Mouse (Mus musculus): ENCODE measurements around the gene Mical3.
A peak's percentile ranks its signal among the peaks of the same experiment; 100 is the strongest.
"Not testable (repeated sequence)": the region's sequence is repeated elsewhere in the genome, so short reads cannot be mapped to it uniquely, and the experiment has no call there.

Mical3 gene

GRCm38 (mm10) chr6:120932597-120932996 is 198.2 kb downstream of the Mical3 start:
- DNase-seq (ENCODE audit: low read depth, low spot score) = no peak

GRCm38 (mm10) chr6:120930450-120931306 is 200.1 kb downstream of the Mical3 start:
- no peak for DNase-seq (ENCODE audit: low read depth, low spot score)

- no peak for DNase-seq (ENCODE audit: low read depth, low spot score)
Observed at GRCm38 (mm10) chr6:120929421-120929820, 201.4 kb downstream of the Mical3 start.

GRCm38 (mm10) chr6:120927765-120928164 is 203.0 kb downstream of the Mical3 start:
- no peak for DNase-seq (ENCODE audit: low read depth, low spot score)

- DNase-seq (ENCODE audit: low read depth, low spot score) = no peak
Observed at GRCm38 (mm10) chr6:120926880-120927279, 203.9 kb downstream of the Mical3 start.

GRCm38 (mm10) chr6:120924791-120925321 is 205.9 kb downstream of the Mical3 start:
- not testable (repeated sequence) for DNase-seq (ENCODE audit: low read depth, low spot score)

- no peak for DNase-seq (ENCODE audit: low read depth, low spot score)
Observed at GRCm38 (mm10) chr6:120917975-120918374, 212.8 kb downstream of the Mical3 start.

- DNase-seq (ENCODE audit: low read depth, low spot score) = not testable (repeated sequence)
Observed at GRCm38 (mm10) chr6:120916972-120917881, 213.6 kb downstream of the Mical3 start.

- DNase-seq (ENCODE audit: low read depth, low spot score) = peak; percentile 40
Observed at GRCm38 (mm10) chr6:120916074-120916971, 214.5 kb downstream of the Mical3 start, which contains the start of gene Bid. TSS of gene Bid (minus strand) at chr6:120916853.

- no peak for DNase-seq (ENCODE audit: low read depth, low spot score)
Observed at GRCm38 (mm10) chr6:120915649-120915975, 215.2 kb downstream of the Mical3 start.

- no peak for DNase-seq (ENCODE audit: low read depth, low spot score)
Observed at GRCm38 (mm10) chr6:120914911-120915648, 215.7 kb downstream of the Mical3 start.

- no peak for DNase-seq (ENCODE audit: low read depth, low spot score)
Observed at GRCm38 (mm10) chr6:120914533-120914910, 216.3 kb downstream of the Mical3 start.

- no peak for DNase-seq (ENCODE audit: low read depth, low spot score)
Observed at GRCm38 (mm10) chr6:120913783-120914182, 217.0 kb downstream of the Mical3 start.

GRCm38 (mm10) chr6:120912931-120913330 is 217.9 kb downstream of the Mical3 start:
- DNase-seq (ENCODE audit: low read depth, low spot score) = no peak

GRCm38 (mm10) chr6:120911213-120912007 is 219.4 kb downstream of the Mical3 start:
- DNase-seq (ENCODE audit: low read depth, low spot score) = no peak

GRCm38 (mm10) chr6:120909501-120909900 is 221.3 kb downstream of the Mical3 start:
- no peak for DNase-seq (ENCODE audit: low read depth, low spot score)

- DNase-seq (ENCODE audit: low read depth, low spot score) = not testable (repeated sequence)
Observed at GRCm38 (mm10) chr6:120907876-120908597, 222.8 kb downstream of the Mical3 start.

- no peak for DNase-seq (ENCODE audit: low read depth, low spot score)
Observed at GRCm38 (mm10) chr6:120906521-120906920, 224.3 kb downstream of the Mical3 start.

GRCm38 (mm10) chr6:120905111-120905510 is 225.7 kb downstream of the Mical3 start:
- DNase-seq (ENCODE audit: low read depth, low spot score) = no peak
